Mouse (Mus musculus) neural tube, embryonic 15.5 days (tissue): Measurements from ENCODE around the gene Adad2. TPM values are rescaled to one million over a fixed set of nuclear protein-coding genes. Genes with fewer than 3 reads are reported as not detected.

Experiments used
- ATAC-seq: fragments of 200-750 bp; cut with Nextera tagmentation; 2 replicates; pipeline ENCODE4 v1.8.0; 2017; ENCODE audit warnings: mild to moderate bottlenecking, moderate TSS enrichment, moderate library complexity; ENCODE audit not compliant: low FRiP score
- H3K27ac ChIP-seq: fragments of 300-500 bp; sonication (generic); replicated peaks from 2 replicates; pipeline ENCODE4 v1.5.1; 2015; ENCODE audit warnings: mild to moderate bottlenecking, inconsistent platforms
- H3K27me3 ChIP-seq: fragments of 300-500 bp; sonication (generic); replicated peaks from 2 replicates; pipeline ENCODE4 v1.6.1; 2015; ENCODE audit warnings: inconsistent platforms
- H3K36me3 ChIP-seq: fragments of 300-500 bp; sonication (generic); 2 replicates; pipeline ENCODE4 v1.6.1; 2015; ENCODE audit warnings: inconsistent platforms
- H3K4me1 ChIP-seq: fragments of 300-500 bp; sonication (generic); 2 replicates; pipeline ENCODE4 v1.6.1; 2015; ENCODE audit warnings: inconsistent platforms
- H3K4me2 ChIP-seq: fragments of 300-500 bp; sonication (generic); 2 replicates; pipeline ENCODE4 v1.6.1; 2015; ENCODE audit warnings: inconsistent platforms, mild to moderate bottlenecking, moderate library complexity
- H3K4me3 ChIP-seq: fragments of 300-500 bp; sonication (generic); replicated peaks from 2 replicates; pipeline ENCODE4 v1.5.1; 2015; ENCODE audit warnings: mild to moderate bottlenecking, inconsistent platforms
- H3K9ac ChIP-seq: fragments of 300-500 bp; sonication (generic); replicated peaks from 2 replicates; pipeline ENCODE4 v1.6.1; 2015; ENCODE audit warnings: mild to moderate bottlenecking, inconsistent platforms
- H3K9me3 ChIP-seq: fragments of 300-500 bp; sonication (generic); replicated peaks from 2 replicates; pipeline ENCODE4 v1.6.1; 2016; ENCODE audit warnings: inconsistent platforms
- WGBS: fragments of 180-500 bp; shearing (Covaris S2); methylation state at CpG from one replicate; pipeline ENCODE4 v1.1.7; 2015; ENCODE audit warnings: mixed read lengths; 5-methylcytosine and 5-hydroxymethylcytosine counted together
- polyA plus RNA-seq: library from polyadenylated mRNA; unstranded; fragments of >200 nt; fragmentation: Nextera tagmentation; extraction: Ambion mirVana; gene quantifications from 2 replicates; pipeline ENCODE4 v1.2.1, GENCODE M21; 2015

The Adad2 gene
- polyA plus RNA-seq, 1 experiment from 2014 or later: 0.10 TPM

GRCm38 (mm10) chr8:119644429-119644960 is 31.9 kb downstream of the Adad2 start:
- Histone ChIP-seq H3K4me2 (0 out of 2 replicates have a peak overlapping the region, but pooled peaks have one; percentile 13), H3K4me1 (peaks cover 23% of the 10 kb centered on the region), H3K4me3 (no peak overlapping the region), H3K9ac (no peak overlapping the region), H3K36me3 (no peaks in the 10 kb centered on the region), H3K27ac (peak overlapping the region; percentile 71), H3K27me3 (no peaks in the 10 kb centered on the region), H3K9me3 (no peaks in the 10 kb centered on the region)
- peak; percentile 29; the same call in 1 of the 2 replicates for ATAC-seq
- 44% methylated on average over 17 of the region's 17 CpGs for WGBS

DNA sequence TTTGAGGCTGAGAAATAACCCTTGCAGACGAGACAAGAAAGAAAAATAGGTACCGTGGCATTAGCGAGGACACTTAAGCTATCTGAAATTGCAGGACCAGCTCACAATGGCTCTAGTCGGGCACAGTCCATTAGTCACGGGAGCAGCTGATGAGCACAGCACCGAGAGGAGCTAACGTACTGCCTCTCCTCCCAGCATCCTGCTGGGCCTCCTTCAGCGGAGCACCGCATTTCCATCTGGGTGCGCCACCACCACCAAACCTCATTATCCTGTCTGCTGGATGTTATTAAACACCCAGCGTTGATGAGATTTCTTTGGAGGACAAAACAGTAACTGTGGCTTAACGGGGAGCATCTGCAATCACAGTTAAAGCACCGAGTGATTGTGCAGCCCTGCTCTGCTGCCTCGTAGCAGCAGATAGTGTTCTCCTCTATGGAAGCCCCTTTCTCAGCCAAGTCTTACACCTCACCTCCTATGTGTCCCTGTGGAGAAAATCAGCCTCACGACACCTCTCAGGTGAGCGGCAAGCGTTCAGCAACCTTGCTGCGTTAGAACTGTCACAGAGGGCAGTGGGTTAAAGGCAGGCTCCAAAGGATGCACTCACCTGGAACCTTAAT is 32.5 kb downstream of the Adad2 start:
- 29% methylated on average over 18 of the region's 18 CpGs for WGBS
- Histone ChIP-seq H3K4me2 (peak overlapping the region; percentile 13; the same call in 1 of the 2 replicates), H3K9me3 (no peaks in the 10 kb centered on the region), H3K27me3 (no peaks in the 10 kb centered on the region), H3K4me3 (no peak overlapping the region), H3K9ac (no peak overlapping the region), H3K4me1 (peaks cover 20% of the 10 kb centered on the region), H3K36me3 (no peaks in the 10 kb centered on the region), H3K27ac (peak overlapping the region; percentile 71)
- ATAC-seq: peak; percentile 88

- no peaks in the 10 kb centered on the region for H3K27me3 ChIP-seq
- WGBS: 78% methylated on average over 3 of the region's 3 CpGs
Measured at GRCm38 (mm10) chr8:119646197-119646596, 33.6 kb downstream of the Adad2 start.

DNA sequence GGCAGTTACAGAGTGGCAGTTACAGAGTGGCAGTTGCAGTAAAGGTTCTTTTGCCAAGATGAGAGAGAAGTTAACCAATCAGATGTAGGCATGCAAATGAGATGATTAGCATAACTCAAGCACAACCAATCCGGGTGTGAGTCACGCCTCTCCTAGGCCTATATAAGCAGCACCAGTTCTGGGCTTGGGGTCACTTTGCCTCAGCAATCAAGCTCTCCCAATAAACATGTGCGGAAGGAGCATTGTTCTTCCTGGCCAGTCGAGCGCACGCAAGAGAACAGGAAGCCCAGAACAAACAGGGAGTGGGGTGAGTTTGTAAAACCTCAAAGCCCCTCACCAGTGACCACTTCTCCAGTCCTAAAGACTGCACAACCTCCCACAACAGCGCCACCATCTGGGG is 34.3 kb downstream of the Adad2 start:
- 83% methylated on average over 7 of the region's 7 CpGs for WGBS
- Histone ChIP-seq H3K36me3 (no peaks in the 10 kb centered on the region), H3K9ac (no peak overlapping the region), H3K27ac (no peak overlapping the region), H3K9me3 (no peaks in the 10 kb centered on the region), H3K4me2 (no peak overlapping the region), H3K27me3 (no peaks in the 10 kb centered on the region), H3K4me1 (peaks cover 20% of the 10 kb centered on the region), H3K4me3 (no peak overlapping the region)
- ATAC-seq: no peak

More at GRCm38 (mm10) chr8:119646197-119646596, 33.6 kb downstream of the Adad2 start:
- no peak overlapping the region for H3K4me3 ChIP-seq
- peaks cover 20% of the 10 kb centered on the region for H3K4me1 ChIP-seq
- no peak overlapping the region for H3K27ac ChIP-seq
- ATAC-seq: no peak
- H3K9ac ChIP-seq: no peak overlapping the region
- H3K9me3 ChIP-seq: no peaks in the 10 kb centered on the region
- no peaks in the 10 kb centered on the region for H3K36me3 ChIP-seq
- no peak overlapping the region for H3K4me2 ChIP-seq

GRCm38 (mm10) chr8:119651324-119651723 is 38.8 kb downstream of the Adad2 start:
- Histone ChIP-seq H3K9me3 (no peaks in the 10 kb centered on the region), H3K36me3 (no peaks in the 10 kb centered on the region), H3K27me3 (no peaks in the 10 kb centered on the region), H3K4me3 (no peak overlapping the region), H3K4me1 (no peaks in the 10 kb centered on the region), H3K4me2 (no peak overlapping the region), H3K9ac (no peak overlapping the region), H3K27ac (no peak overlapping the region)
- no peak for ATAC-seq
- WGBS: 76% methylated on average over 2 of the region's 2 CpGs

- Histone ChIP-seq H3K9me3 (no peaks in the 10 kb centered on the region), H3K27ac (no peak overlapping the region), H3K9ac (no peak overlapping the region), H3K4me3 (no peak overlapping the region), H3K36me3 (no peaks in the 10 kb centered on the region), H3K4me2 (no peak overlapping the region), H3K4me1 (peaks cover 9% of the 10 kb centered on the region), H3K27me3 (no peaks in the 10 kb centered on the region)
- no peak for ATAC-seq
- 57% methylated on average over 5 of the region's 5 CpGs for WGBS
Measured at GRCm38 (mm10) chr8:119656709-119657464, 44.3 kb downstream of the Adad2 start.

- H3K9me3 ChIP-seq: no peaks in the 10 kb centered on the region
- H3K36me3 ChIP-seq: no peaks in the 10 kb centered on the region
- H3K27me3 ChIP-seq: peaks cover 1% of the 10 kb centered on the region; the same call in 1 of the 2 replicates
- H3K9ac ChIP-seq: no peak overlapping the region
- H3K4me3 ChIP-seq: no peak overlapping the region
- no peak overlapping the region for H3K27ac ChIP-seq
- WGBS: 7% methylated on average over 9 of the region's 9 CpGs
- peaks cover 9% of the 10 kb centered on the region for H3K4me1 ChIP-seq
- ATAC-seq: no peak
- no peak overlapping the region for H3K4me2 ChIP-seq
Measured at GRCm38 (mm10) chr8:119661081-119661480, 48.5 kb downstream of the Adad2 start.

GRCm38 (mm10) chr8:119661892-119662291 is 49.3 kb downstream of the Adad2 start:
- Histone ChIP-seq H3K9ac (no peak overlapping the region), H3K27ac (no peak overlapping the region), H3K27me3 (peaks cover 9% of the 10 kb centered on the region; the same call in 1 of the 2 replicates), H3K9me3 (no peaks in the 10 kb centered on the region), H3K36me3 (no peaks in the 10 kb centered on the region), H3K4me3 (no peak overlapping the region), H3K4me1 (peaks cover 12% of the 10 kb centered on the region), H3K4me2 (no peak overlapping the region)
- no peak for ATAC-seq
- WGBS: 62% methylated on average over 6 of the region's 6 CpGs

GRCm38 (mm10) chr8:119663440-119663839 is 50.9 kb downstream of the Adad2 start:
- Histone ChIP-seq H3K9me3 (no peaks in the 10 kb centered on the region), H3K27ac (no peak overlapping the region), H3K4me1 (peaks cover 12% of the 10 kb centered on the region), H3K9ac (no peak overlapping the region), H3K4me2 (no peak overlapping the region), H3K27me3 (peaks cover 15% of the 10 kb centered on the region; the same call in 1 of the 2 replicates), H3K4me3 (no peak overlapping the region), H3K36me3 (no peaks in the 10 kb centered on the region)
- 60% methylated on average over 11 of the region's 11 CpGs for WGBS
- no peak for ATAC-seq

- Histone ChIP-seq H3K4me1 (peaks cover 12% of the 10 kb centered on the region), H3K9ac (no peak overlapping the region), H3K36me3 (no peaks in the 10 kb centered on the region), H3K27ac (no peak overlapping the region), H3K27me3 (peaks cover 15% of the 10 kb centered on the region; the same call in 1 of the 2 replicates), H3K9me3 (no peaks in the 10 kb centered on the region), H3K4me2 (no peak overlapping the region), H3K4me3 (no peak overlapping the region)
- WGBS: 84% methylated on average over 6 of the region's 6 CpGs
- ATAC-seq: no peak
Measured at GRCm38 (mm10) chr8:119665270-119665669, 52.7 kb downstream of the Adad2 start.
